Mouse (Mus musculus) bone marrow macrophage, adult 2 months (primary cell): ENCODE measurements around the gene Dmwd. TPM values are rescaled to one million over a fixed set of nuclear protein-coding genes. Genes with fewer than 3 reads are reported as not detected.
"Not testable (repeated sequence)": the region's sequence is repeated elsewhere in the genome, so short reads cannot be mapped to it uniquely, and the experiment has no call there.

Source experiments
- H3K27ac ChIP-seq: 2 replicates; pipeline ENCODE4 v1.5.1; 2012; ENCODE audit warnings: low read depth, low read length; ENCODE audit not compliant: insufficient read depth
- H3K4me1 ChIP-seq: 2 replicates; pipeline ENCODE4 v1.6.1; 2012; ENCODE audit warnings: low read length; ENCODE audit not compliant: control insufficient read depth, insufficient read depth
- H3K4me3 ChIP-seq: 2 replicates; pipeline ENCODE4 v1.5.1; 2012; ENCODE audit warnings: mild to moderate bottlenecking, low read length, moderate library complexity; ENCODE audit not compliant: insufficient read depth
- CTCF ChIP-seq: IDR thresholded peaks from 2 replicates; pipeline ENCODE4 v1.5.1; 2012; ENCODE audit warnings: low read depth, mild to moderate bottlenecking, low read length, moderate library complexity
- POLR2A ChIP-seq: IDR thresholded peaks from 2 replicates; pipeline ENCODE4 v1.6.1; 2012; ENCODE audit warnings: mild to moderate bottlenecking, low read depth, low read length, borderline replicate concordance
- polyA plus RNA-seq: library from polyadenylated mRNA; stranded (reverse); fragments of >200 nt; gene quantifications from 2 replicates; pipeline ENCODE4 v1.2.4, GENCODE M21; 2012; ENCODE audit not compliant: missing spikeins, insufficient read depth, insufficient read length

Dmwd gene
- polyA plus RNA-seq, 1 experiment = 1.7 TPM

- Histone ChIP-seq H3K27ac (no peak overlapping the region), H3K4me3 (no peak overlapping the region), H3K4me1 (no peaks in the 10 kb centered on the region)
- no peak for TF ChIP-seq POLR2A
- peak; percentile 67 for TF ChIP-seq CTCF
Observed at GRCm38 (mm10) chr7:19069500-19069899, 6.5 kb upstream of the Dmwd start.

- H3K4me3 ChIP-seq, H3K4me1 ChIP-seq, H3K27ac ChIP-seq: not testable (repeated sequence)
Observed at GRCm38 (mm10) chr7:19071024-19071423, 5.0 kb upstream of the Dmwd start.

- TF ChIP-seq POLR2A (no peak), CTCF (peak; percentile 80)
Observed at GRCm38 (mm10) chr7:19073504-19073903, 2.5 kb upstream of the Dmwd start.

GRCm38 (mm10) chr7:19074494-19074893 is 1.5 kb upstream of the Dmwd start:
- H3K4me1 ChIP-seq = peaks cover 9% of the 10 kb centered on the region
- no peak overlapping the region for H3K4me3 ChIP-seq
- TF ChIP-seq POLR2A (no peak), CTCF (no peak)
- no peak overlapping the region for H3K27ac ChIP-seq

More at GRCm38 (mm10) chr7:19073504-19073903, 2.5 kb upstream of the Dmwd start:
- Histone ChIP-seq H3K4me1 (peaks cover 9% of the 10 kb centered on the region), H3K27ac (no peak overlapping the region), H3K4me3 (no peak overlapping the region)

- Histone ChIP-seq H3K27ac (no peak overlapping the region), H3K4me1 (peaks cover 9% of the 10 kb centered on the region), H3K4me3 (peak overlapping the region; percentile 42; the same call in 1 of the 2 replicates)
- TF ChIP-seq POLR2A = no peak
- TF ChIP-seq CTCF = no peak
Observed at GRCm38 (mm10) chr7:19075231-19075630, 796 bp upstream of the Dmwd start.

- H3K4me3 ChIP-seq = peak overlapping the region; percentile 42
- H3K4me1 ChIP-seq = peaks cover 9% of the 10 kb centered on the region
- no peak overlapping the region for H3K27ac ChIP-seq
- TF ChIP-seq POLR2A (no peak), CTCF (no peak)
Observed at GRCm38 (mm10) chr7:19076586-19076991, 562 bp downstream of the Dmwd start.

GRCm38 (mm10) chr7:19077761-19078160 is 1.7 kb downstream of the Dmwd start:
- no peak overlapping the region for H3K4me3 ChIP-seq
- TF ChIP-seq POLR2A = no peak
- TF ChIP-seq CTCF = no peak
- peaks cover 9% of the 10 kb centered on the region for H3K4me1 ChIP-seq
- H3K27ac ChIP-seq = no peak overlapping the region

GRCm38 (mm10) chr7:19078732-19079131 is 2.7 kb downstream of the Dmwd start:
- TF ChIP-seq CTCF = no peak
- no peak for TF ChIP-seq POLR2A
- H3K4me1 ChIP-seq = peaks cover 9% of the 10 kb centered on the region
- H3K27ac ChIP-seq = no peak overlapping the region
- no peak overlapping the region for H3K4me3 ChIP-seq

GRCm38 (mm10) chr7:19080451-19080950 is 4.5 kb downstream of the Dmwd start:
- Histone ChIP-seq H3K4me3 (no peak overlapping the region), H3K4me1 (peaks cover 20% of the 10 kb centered on the region), H3K27ac (no peak overlapping the region)
- TF ChIP-seq POLR2A = no peak
- TF ChIP-seq CTCF = no peak

GRCm38 (mm10) chr7:19082171-19082570 is 6.1 kb downstream of the Dmwd start:
- no peak overlapping the region for H3K27ac ChIP-seq
- peaks cover 24% of the 10 kb centered on the region for H3K4me1 ChIP-seq
- TF ChIP-seq POLR2A (no peak), CTCF (no peak)
- H3K4me3 ChIP-seq = no peak overlapping the region

- Histone ChIP-seq H3K27ac (no peak overlapping the region), H3K4me3 (no peak overlapping the region), H3K4me1 (peaks cover 16% of the 10 kb centered on the region)
- TF ChIP-seq POLR2A = no peak
Observed at GRCm38 (mm10) chr7:19083096-19083495, 7.1 kb downstream of the Dmwd start.
